Mouse (Mus musculus) liver, embryonic 16.5 days (tissue): Measurements from ENCODE around the gene Slc39a3. TPM values are rescaled to one million over a fixed set of nuclear protein-coding genes. Genes with fewer than 3 reads are reported as not detected.
A peak's percentile ranks its signal among the peaks of the same experiment; 100 is the strongest.
"Not testable (repeated sequence)": the region's sequence is repeated elsewhere in the genome, so short reads cannot be mapped to it uniquely, and the experiment has no call there.

Experiments
- ATAC-seq: fragments of 200-750 bp; cut with Nextera tagmentation; 2 replicates; pipeline ENCODE4 v1.8.0; 2017; ENCODE audit warnings: low read depth, mild to moderate bottlenecking, moderate number of reproducible peaks, moderate library complexity
- H3K27ac ChIP-seq: fragments of 300-500 bp; sonication (generic); 2 replicates; pipeline ENCODE4 v1.5.1; 2014; ENCODE audit warnings: mild to moderate bottlenecking, low read length
- H3K27me3 ChIP-seq: fragments of 300-500 bp; sonication (generic); 2 replicates; pipeline ENCODE4 v1.6.1; 2014; ENCODE audit warnings: low read depth, low read length, mixed read lengths; ENCODE audit not compliant: control insufficient read depth, insufficient read depth
- H3K36me3 ChIP-seq: fragments of 300-500 bp; sonication (generic); 2 replicates; pipeline ENCODE4 v1.6.1; 2014; ENCODE audit warnings: mild to moderate bottlenecking; ENCODE audit not compliant: control insufficient read depth, insufficient read depth
- H3K4me1 ChIP-seq: fragments of 300-500 bp; sonication (generic); 2 replicates; pipeline ENCODE4 v1.6.1; 2014; ENCODE audit warnings: low read depth, low read length, mixed read lengths; ENCODE audit not compliant: control insufficient read depth
- H3K4me2 ChIP-seq: fragments of 300-500 bp; sonication (generic); 2 replicates; pipeline ENCODE4 v1.6.1; 2014; ENCODE audit warnings: low read depth, low read length, mixed read lengths
- H3K4me3 ChIP-seq: fragments of 300-500 bp; sonication (generic); 2 replicates; pipeline ENCODE4 v1.5.1; 2014; ENCODE audit warnings: low read depth, mild to moderate bottlenecking, low read length
- H3K9ac ChIP-seq: fragments of 300-500 bp; sonication (generic); 2 replicates; pipeline ENCODE4 v1.6.1; 2014; ENCODE audit warnings: low read depth, low read length
- H3K9me3 ChIP-seq: fragments of 300-500 bp; sonication (generic); replicated peaks from 2 replicates; pipeline ENCODE4 v1.6.1; 2016; ENCODE audit warnings: low read length; ENCODE audit not compliant: control insufficient read depth
- WGBS: fragments of 180-500 bp; shearing (Covaris S2); extraction: QIAGEN DNeasy Blood & Tissue Kit; methylation state at CpG from one replicate; pipeline ENCODE4 v1.1.7; 2014; ENCODE audit not compliant: insufficient replicate concordance; 5-methylcytosine and 5-hydroxymethylcytosine counted together
- polyA plus RNA-seq: library from polyadenylated mRNA; unstranded; fragments of >200 nt; fragmentation: Nextera tagmentation; extraction: Ambion mirVana; gene quantifications from 2 replicates; pipeline ENCODE4 v1.2.1, GENCODE M21; 2015

Gene Slc39a3
- polyA plus RNA-seq, 1 experiment from 2014 or later, result 5.5 TPM

- not testable (repeated sequence) for ATAC-seq, H3K4me2 ChIP-seq, H3K27ac ChIP-seq, H3K36me3 ChIP-seq, H3K9me3 ChIP-seq, H3K9ac ChIP-seq, H3K27me3 ChIP-seq, H3K4me3 ChIP-seq
- WGBS, result 68% methylated on average over 11 of the region's 11 CpGs
- peaks cover 14% of the 10 kb centered on the region for H3K4me1 ChIP-seq
Measured at GRCm38 (mm10) chr10:81055802-81056340, 18.6 kb upstream of the Slc39a3 start.

DNA sequence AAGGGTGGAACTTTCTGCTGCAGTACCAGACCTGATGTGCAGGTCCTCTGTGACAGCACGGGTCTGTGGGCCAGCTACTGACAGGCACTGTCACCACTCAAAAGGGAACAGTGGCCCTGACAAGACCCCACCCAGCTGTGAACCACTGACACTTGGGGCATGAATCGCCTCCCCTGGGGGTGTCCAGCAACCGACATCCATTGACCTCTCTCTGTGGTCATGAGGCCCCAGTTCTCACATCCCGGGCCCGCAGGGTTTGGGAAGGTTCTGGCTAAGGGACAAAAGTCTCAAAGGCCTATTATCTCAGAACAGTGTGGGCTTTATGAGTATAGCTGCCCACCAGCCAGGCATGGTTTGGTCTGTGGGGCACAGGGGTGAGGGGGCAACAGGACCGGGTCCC is 17.9 kb upstream of the Slc39a3 start:
- H3K27me3 ChIP-seq, result no peaks in the 10 kb centered on the region
- no peaks in the 10 kb centered on the region for H3K9me3 ChIP-seq
- H3K36me3 ChIP-seq, result peaks cover 12% of the 10 kb centered on the region
- no peak for ATAC-seq
- no peak overlapping the region for H3K9ac ChIP-seq
- H3K4me2 ChIP-seq, result no peak overlapping the region
- no peak overlapping the region for H3K4me3 ChIP-seq
- 74% methylated on average over 6 of the region's 6 CpGs for WGBS
- H3K27ac ChIP-seq, result no peak overlapping the region
- H3K4me1 ChIP-seq, result peaks cover 14% of the 10 kb centered on the region

DNA sequence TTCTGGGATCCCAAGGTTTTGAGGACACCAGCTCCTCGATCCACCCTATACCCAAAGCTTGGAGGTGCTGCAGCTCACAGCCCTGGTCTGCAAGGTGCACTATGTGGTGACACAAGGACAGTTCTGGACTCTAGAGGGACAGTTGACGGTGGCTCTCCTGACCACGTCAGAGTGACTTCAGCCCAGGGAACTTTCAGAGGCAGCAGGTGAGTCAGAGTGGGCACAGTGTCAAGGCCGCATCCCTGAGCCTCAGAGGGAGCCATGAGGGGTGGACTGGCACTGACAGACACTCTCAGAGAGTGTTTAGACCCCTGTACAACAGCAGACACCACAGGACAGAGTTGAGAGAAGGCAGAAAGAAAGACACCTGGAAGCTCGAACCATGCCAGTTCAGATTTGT is 15.4 kb upstream of the Slc39a3 start:
- no peak overlapping the region for H3K4me3 ChIP-seq
- H3K4me2 ChIP-seq, result no peak overlapping the region
- no peaks in the 10 kb centered on the region for H3K27me3 ChIP-seq
- H3K9me3 ChIP-seq, result no peaks in the 10 kb centered on the region
- peaks cover 22% of the 10 kb centered on the region for H3K36me3 ChIP-seq
- WGBS, result 76% methylated on average over 5 of the region's 5 CpGs
- peaks cover 2% of the 10 kb centered on the region; the same call in 1 of the 2 replicates for H3K4me1 ChIP-seq
- no peak overlapping the region for H3K27ac ChIP-seq
- ATAC-seq, result no peak
- no peak overlapping the region for H3K9ac ChIP-seq

- Histone ChIP-seq H3K4me2 (no peak overlapping the region), H3K27ac (no peak overlapping the region), H3K9me3 (no peaks in the 10 kb centered on the region), H3K4me3 (no peak overlapping the region), H3K9ac (no peak overlapping the region), H3K27me3 (no peaks in the 10 kb centered on the region), H3K36me3 (peaks cover 32% of the 10 kb centered on the region), H3K4me1 (peaks cover 2% of the 10 kb centered on the region; the same call in 1 of the 2 replicates)
- ATAC-seq, result peak; percentile 41; the same call in 1 of the 2 replicates
- WGBS, result 49% methylated on average over 6 of the region's 6 CpGs
Measured at GRCm38 (mm10) chr10:81051133-81051532, 13.9 kb upstream of the Slc39a3 start.

GRCm38 (mm10) chr10:81050645-81051044 is 13.4 kb upstream of the Slc39a3 start:
- Histone ChIP-seq H3K9ac (no peak overlapping the region), H3K4me3 (no peak overlapping the region), H3K4me2 (no peak overlapping the region), H3K27ac (no peak overlapping the region), H3K9me3 (no peaks in the 10 kb centered on the region), H3K4me1 (peaks cover 2% of the 10 kb centered on the region; the same call in 1 of the 2 replicates), H3K27me3 (no peaks in the 10 kb centered on the region), H3K36me3 (peaks cover 33% of the 10 kb centered on the region)
- no peak for ATAC-seq
- 54% methylated on average over 4 of the region's 4 CpGs for WGBS

GRCm38 (mm10) chr10:81045246-81045645 is 8.0 kb upstream of the Slc39a3 start:
- H3K27ac ChIP-seq, H3K4me1 ChIP-seq, H3K9ac ChIP-seq, H3K4me2 ChIP-seq, H3K9me3 ChIP-seq, ATAC-seq, H3K4me3 ChIP-seq, H3K27me3 ChIP-seq: not testable (repeated sequence)
- H3K36me3 ChIP-seq, result peaks cover 26% of the 10 kb centered on the region
- 77% methylated on average over 14 of the region's 14 CpGs for WGBS

GRCm38 (mm10) chr10:81041458-81042175 is 4.4 kb upstream of the Slc39a3 start:
- no peak for ATAC-seq
- Histone ChIP-seq H3K27ac (no peak overlapping the region), H3K4me3 (no peak overlapping the region), H3K9ac (no peak overlapping the region), H3K4me1 (peaks cover 8% of the 10 kb centered on the region), H3K27me3 (no peaks in the 10 kb centered on the region), H3K36me3 (peaks cover 7% of the 10 kb centered on the region), H3K4me2 (no peak overlapping the region), H3K9me3 (no peaks in the 10 kb centered on the region)
- WGBS, result 25% methylated on average over 13 of the region's 13 CpGs

DNA sequence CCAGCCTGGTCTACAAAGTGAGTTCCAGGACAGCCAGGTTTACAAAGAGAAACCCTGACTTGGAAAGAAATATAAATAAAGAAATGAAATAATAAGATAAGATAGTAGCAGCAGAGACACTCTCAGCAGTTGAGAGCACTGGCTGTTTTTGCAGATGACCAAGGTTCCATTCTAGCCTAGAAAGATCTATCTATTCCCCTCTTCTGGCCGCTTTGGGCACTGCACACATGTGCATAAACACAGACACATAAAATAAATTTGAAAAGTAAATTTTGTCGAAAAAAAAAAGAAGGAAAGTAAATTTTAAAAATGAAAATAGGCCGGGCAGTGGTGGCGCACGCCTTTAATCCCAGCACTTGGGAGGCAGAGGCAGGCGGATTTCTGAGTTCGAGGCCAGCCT is 975 bp downstream of the Slc39a3 start:
- Histone ChIP-seq H3K4me3 (no peak overlapping the region), H3K9ac (no peak overlapping the region), H3K27ac (no peak overlapping the region), H3K9me3 (no peaks in the 10 kb centered on the region), H3K4me1 (peaks cover 8% of the 10 kb centered on the region), H3K4me2 (no peak overlapping the region), H3K36me3 (no peaks in the 10 kb centered on the region), H3K27me3 (no peaks in the 10 kb centered on the region)
- ATAC-seq, result no peak
- 68% methylated on average over 7 of the region's 7 CpGs for WGBS

DNA sequence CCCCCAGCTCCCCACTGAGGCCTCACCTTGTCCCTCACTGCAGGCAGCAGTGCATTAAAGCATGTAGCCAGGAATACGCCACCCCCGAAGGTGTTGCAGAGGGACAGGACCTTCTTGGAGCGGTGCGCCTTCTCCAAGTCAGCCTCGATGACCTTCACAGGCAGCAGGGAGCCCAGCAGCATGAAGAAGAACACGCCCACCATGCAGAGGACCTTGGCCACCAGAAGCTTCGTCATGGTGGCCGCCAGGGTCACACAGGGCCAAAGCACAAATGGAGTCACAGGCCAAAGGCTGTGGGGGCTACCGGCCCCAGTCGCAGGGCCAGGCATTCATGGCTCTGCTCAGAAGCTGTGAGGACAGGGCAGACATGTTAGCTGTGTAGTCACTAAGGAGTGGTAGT is 3.6 kb downstream of the Slc39a3 start:
- Histone ChIP-seq H3K9ac (no peak overlapping the region), H3K4me1 (peaks cover 8% of the 10 kb centered on the region), H3K27me3 (no peaks in the 10 kb centered on the region), H3K27ac (no peak overlapping the region), H3K4me3 (no peak overlapping the region), H3K36me3 (no peaks in the 10 kb centered on the region), H3K9me3 (no peaks in the 10 kb centered on the region), H3K4me2 (no peak overlapping the region)
- no peak for ATAC-seq
- WGBS, result 70% methylated on average over 10 of the region's 10 CpGs
